Mouse (Mus musculus): ENCODE measurements around the gene Hydin. TPM values are rescaled to one million over a fixed set of nuclear protein-coding genes. Genes with fewer than 3 reads are reported as not detected.

Hydin gene
- polyA plus RNA-seq, 1 experiment from 2014 or later: 0.45 TPM

- Histone ChIP-seq H3K4me2 (ENCODE audit: low read length) (no peak overlapping the region), H3K9ac (ENCODE audit: low read depth, low read length) (no peak overlapping the region), H3K4me3 (ENCODE audit: low read depth, low read length) (no peak overlapping the region), H3K36me3 (ENCODE audit: control insufficient read depth, insufficient read depth, low read length) (no peaks in the 10 kb centered on the region), H3K9me3 (replicated peaks; ENCODE audit: control insufficient read depth, low read length, poor library complexity, severe bottlenecking) (no peaks in the 10 kb centered on the region), H3K4me1 (ENCODE audit: control insufficient read depth, insufficient read depth, low read length) (no peaks in the 10 kb centered on the region), H3K27ac (ENCODE audit: low read length) (no peak overlapping the region), H3K27me3 (ENCODE audit: control insufficient read depth, insufficient read depth, low read depth, low read length) (no peaks in the 10 kb centered on the region)
- 75% methylated on average over 4 of the region's 4 CpGs for WGBS
- no peak for ATAC-seq
Observed at GRCm38 (mm10) chr8:110253986-110254385, 12.8 kb upstream of the Hydin start.

- no peak overlapping the region for H3K9ac ChIP-seq (ENCODE audit: low read depth, low read length)
- H3K4me1 ChIP-seq (ENCODE audit: control insufficient read depth, insufficient read depth, low read length): peaks cover 6% of the 10 kb centered on the region; the same call in 1 of the 2 replicates
- H3K9me3 ChIP-seq (replicated peaks; ENCODE audit: control insufficient read depth, low read length, poor library complexity, severe bottlenecking): no peaks in the 10 kb centered on the region
- H3K4me3 ChIP-seq (ENCODE audit: low read depth, low read length): no peak overlapping the region
- ATAC-seq: no peak
- no peak overlapping the region for H3K4me2 ChIP-seq (ENCODE audit: low read length)
- no peaks in the 10 kb centered on the region; the same call in 1 of the 2 replicates for H3K27me3 ChIP-seq (ENCODE audit: control insufficient read depth, insufficient read depth, low read depth, low read length)
- 70% methylated on average over 10 of the region's 11 CpGs for WGBS
- H3K27ac ChIP-seq (ENCODE audit: low read length): no peak overlapping the region
- H3K36me3 ChIP-seq (ENCODE audit: control insufficient read depth, insufficient read depth, low read length): no peaks in the 10 kb centered on the region
Observed at GRCm38 (mm10) chr8:110265796-110266305, 926 bp upstream of the Hydin start.

- Histone ChIP-seq H3K4me1 (ENCODE audit: control insufficient read depth, insufficient read depth, low read length) (peaks cover 6% of the 10 kb centered on the region; the same call in 1 of the 2 replicates), H3K4me2 (ENCODE audit: low read length) (peak overlapping the region; percentile 72), H3K27ac (ENCODE audit: low read length) (no peak overlapping the region), H3K27me3 (ENCODE audit: control insufficient read depth, insufficient read depth, low read depth, low read length) (no peaks in the 10 kb centered on the region; the same call in 1 of the 2 replicates), H3K4me3 (ENCODE audit: low read depth, low read length) (no peak overlapping the region; the same call in 1 of the 2 replicates), H3K36me3 (ENCODE audit: control insufficient read depth, insufficient read depth, low read length) (no peaks in the 10 kb centered on the region), H3K9ac (ENCODE audit: low read depth, low read length) (no peak overlapping the region), H3K9me3 (replicated peaks; ENCODE audit: control insufficient read depth, low read length, poor library complexity, severe bottlenecking) (no peaks in the 10 kb centered on the region)
- ATAC-seq: no peak
- 14% methylated on average over 12 of the region's 12 CpGs for WGBS
Observed at GRCm38 (mm10) chr8:110267268-110267667, 491 bp downstream of the Hydin start.

- Histone ChIP-seq H3K27ac (ENCODE audit: low read length) (no peak overlapping the region), H3K4me2 (ENCODE audit: low read length) (no peak overlapping the region), H3K4me3 (ENCODE audit: low read depth, low read length) (no peak overlapping the region), H3K9ac (ENCODE audit: low read depth, low read length) (no peak overlapping the region), H3K27me3 (ENCODE audit: control insufficient read depth, insufficient read depth, low read depth, low read length) (no peaks in the 10 kb centered on the region; the same call in 1 of the 2 replicates), H3K4me1 (ENCODE audit: control insufficient read depth, insufficient read depth, low read length) (peaks cover 8% of the 10 kb centered on the region; the same call in 1 of the 2 replicates), H3K36me3 (ENCODE audit: control insufficient read depth, insufficient read depth, low read length) (no peaks in the 10 kb centered on the region), H3K9me3 (replicated peaks; ENCODE audit: control insufficient read depth, low read length, poor library complexity, severe bottlenecking) (no peaks in the 10 kb centered on the region)
- ATAC-seq: no peak
- 87% methylated on average over 4 of the region's 4 CpGs for WGBS
Observed at GRCm38 (mm10) chr8:110270659-110271058, 3.9 kb downstream of the Hydin start.

GRCm38 (mm10) chr8:110273394-110273793, 6.6 kb downstream of the Hydin start:
- Histone ChIP-seq H3K9ac (ENCODE audit: low read depth, low read length) (no peak overlapping the region), H3K4me1 (ENCODE audit: control insufficient read depth, insufficient read depth, low read length) (0 out of 2 replicates have a peak, but pooled peaks cover 5% of the 10 kb centered on the region), H3K9me3 (replicated peaks; ENCODE audit: control insufficient read depth, low read length, poor library complexity, severe bottlenecking) (no peaks in the 10 kb centered on the region), H3K27me3 (ENCODE audit: control insufficient read depth, insufficient read depth, low read depth, low read length) (no peaks in the 10 kb centered on the region), H3K4me2 (ENCODE audit: low read length) (no peak overlapping the region), H3K36me3 (ENCODE audit: control insufficient read depth, insufficient read depth, low read length) (no peaks in the 10 kb centered on the region), H3K27ac (ENCODE audit: low read length) (no peak overlapping the region), H3K4me3 (ENCODE audit: low read depth, low read length) (no peak overlapping the region)
- ATAC-seq: no peak
- WGBS: 69% methylated on average over 2 of the region's 2 CpGs

GRCm38 (mm10) chr8:110275465-110276258, 8.9 kb downstream of the Hydin start:
- H3K36me3 ChIP-seq (ENCODE audit: control insufficient read depth, insufficient read depth, low read length): no peaks in the 10 kb centered on the region
- no peaks in the 10 kb centered on the region for H3K27me3 ChIP-seq (ENCODE audit: control insufficient read depth, insufficient read depth, low read depth, low read length)
- H3K4me2 ChIP-seq (ENCODE audit: low read length): peak overlapping the region; percentile 0; the same call in 1 of the 2 replicates
- 51% methylated on average over 21 of the region's 21 CpGs for WGBS
- 0 out of 2 replicates have a peak, but pooled peaks cover 5% of the 10 kb centered on the region for H3K4me1 ChIP-seq (ENCODE audit: control insufficient read depth, insufficient read depth, low read length)
- no peak overlapping the region for H3K9ac ChIP-seq (ENCODE audit: low read depth, low read length)
- H3K27ac ChIP-seq (ENCODE audit: low read length): peak overlapping the region; percentile 47; the same call in 1 of the 2 replicates
- H3K4me3 ChIP-seq (ENCODE audit: low read depth, low read length): no peak overlapping the region
- peak; percentile 54; the same call in 1 of the 2 replicates for ATAC-seq
- H3K9me3 ChIP-seq (replicated peaks; ENCODE audit: control insufficient read depth, low read length, poor library complexity, severe bottlenecking): no peaks in the 10 kb centered on the region

- Histone ChIP-seq H3K27me3 (ENCODE audit: control insufficient read depth, insufficient read depth, low read depth, low read length) (no peaks in the 10 kb centered on the region), H3K4me2 (ENCODE audit: low read length) (no peak overlapping the region), H3K9ac (ENCODE audit: low read depth, low read length) (no peak overlapping the region), H3K36me3 (ENCODE audit: control insufficient read depth, insufficient read depth, low read length) (no peaks in the 10 kb centered on the region), H3K4me1 (ENCODE audit: control insufficient read depth, insufficient read depth, low read length) (0 out of 2 replicates have a peak, but pooled peaks cover 5% of the 10 kb centered on the region), H3K9me3 (replicated peaks; ENCODE audit: control insufficient read depth, low read length, poor library complexity, severe bottlenecking) (no peaks in the 10 kb centered on the region), H3K27ac (ENCODE audit: low read length) (peak overlapping the region; percentile 23; the same call in 1 of the 2 replicates), H3K4me3 (ENCODE audit: low read depth, low read length) (no peak overlapping the region)
- no peak for ATAC-seq
- 76% methylated on average over 1 of the region's 1 CpGs for WGBS
Observed at GRCm38 (mm10) chr8:110276259-110276560, 9.4 kb downstream of the Hydin start.

GRCm38 (mm10) chr8:110312715-110313114, 45.9 kb downstream of the Hydin start:
- no peaks in the 10 kb centered on the region for H3K27me3 ChIP-seq (ENCODE audit: control insufficient read depth, insufficient read depth, low read depth, low read length)
- H3K27ac ChIP-seq (ENCODE audit: low read length): no peak overlapping the region
- WGBS: 80% methylated on average over 2 of the region's 2 CpGs
- no peak for ATAC-seq
- no peak overlapping the region for H3K4me3 ChIP-seq (ENCODE audit: low read depth, low read length)
- H3K9me3 ChIP-seq (replicated peaks; ENCODE audit: control insufficient read depth, low read length, poor library complexity, severe bottlenecking): no peaks in the 10 kb centered on the region
- no peaks in the 10 kb centered on the region for H3K36me3 ChIP-seq (ENCODE audit: control insufficient read depth, insufficient read depth, low read length)
- peaks cover 10% of the 10 kb centered on the region for H3K4me1 ChIP-seq (ENCODE audit: control insufficient read depth, insufficient read depth, low read length)
- no peak overlapping the region for H3K4me2 ChIP-seq (ENCODE audit: low read length)
- H3K9ac ChIP-seq (ENCODE audit: low read depth, low read length): no peak overlapping the region

- peaks cover 10% of the 10 kb centered on the region for H3K4me1 ChIP-seq (ENCODE audit: control insufficient read depth, insufficient read depth, low read length)
- H3K9ac ChIP-seq (ENCODE audit: low read depth, low read length): no peak overlapping the region
- H3K36me3 ChIP-seq (ENCODE audit: control insufficient read depth, insufficient read depth, low read length): no peaks in the 10 kb centered on the region
- WGBS: 24% methylated on average over 7 of the region's 7 CpGs
- 0 out of 2 replicates have a peak overlapping the region, but pooled peaks have one; percentile 11 for H3K27ac ChIP-seq (ENCODE audit: low read length)
- peak; percentile 45; the same call in 1 of the 2 replicates for ATAC-seq
- no peaks in the 10 kb centered on the region for H3K27me3 ChIP-seq (ENCODE audit: control insufficient read depth, insufficient read depth, low read depth, low read length)
- H3K4me2 ChIP-seq (ENCODE audit: low read length): peak overlapping the region; percentile 29
- H3K4me3 ChIP-seq (ENCODE audit: low read depth, low read length): no peak overlapping the region
- H3K9me3 ChIP-seq (replicated peaks; ENCODE audit: control insufficient read depth, low read length, poor library complexity, severe bottlenecking): no peaks in the 10 kb centered on the region
Observed at GRCm38 (mm10) chr8:110315826-110316225, 49.0 kb downstream of the Hydin start.
